Mouse (Mus musculus) spleen, adult 12 weeks (tissue): ENCODE data around the gene Cacna2d3.

Source experiments
- DNase-seq: peaks from one replicate; pipeline ENCODE4 v3.0.0; 2022; ENCODE audit warnings: low spot score

Gene Cacna2d3

GRCm38 (mm10) chr14:29491786-29492185, 229.9 kb downstream of the Cacna2d3 start:
- DNase-seq, result no peak

DNA sequence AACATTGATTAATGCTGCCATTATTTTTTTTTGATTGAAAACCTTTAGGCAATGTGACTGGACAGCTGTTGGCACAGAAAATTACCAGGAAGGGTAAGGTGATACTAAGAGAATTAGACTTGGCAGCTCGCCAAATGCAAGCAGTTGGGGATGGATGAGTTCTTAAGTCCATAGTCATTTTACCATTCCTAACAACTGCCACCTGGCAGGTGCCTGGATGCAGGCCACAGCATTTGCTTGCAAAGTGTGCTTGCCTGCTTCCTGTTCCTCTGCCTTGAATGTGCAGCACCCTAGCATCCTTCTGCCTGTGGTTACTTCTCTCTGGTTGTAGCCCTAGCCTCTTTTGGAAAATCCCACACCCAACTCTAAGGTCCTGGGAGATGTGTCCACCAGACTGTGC, 236.2 kb downstream of the Cacna2d3 start:
- no peak for DNase-seq

- DNase-seq, result no peak
Measured at GRCm38 (mm10) chr14:29478403-29478983, 243.2 kb downstream of the Cacna2d3 start.

DNA sequence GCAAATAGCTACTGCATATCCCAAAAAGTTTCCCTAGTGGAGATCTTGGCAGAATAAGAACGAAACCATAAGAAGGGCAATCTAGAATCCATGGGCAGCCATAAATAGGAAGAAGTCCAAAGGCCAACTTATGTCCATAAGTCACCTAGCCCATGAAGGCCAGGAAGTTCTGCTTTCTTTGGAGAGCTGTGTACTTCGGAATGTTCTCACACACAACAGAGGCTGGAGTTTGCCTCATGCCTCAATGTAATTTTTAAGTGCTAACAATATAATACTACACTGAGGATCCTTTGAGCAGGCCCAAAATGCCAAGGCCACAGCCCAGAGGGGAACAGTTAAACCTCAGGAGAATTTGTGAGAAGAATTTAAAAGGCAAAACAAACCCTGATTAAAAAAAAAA, 257.4 kb downstream of the Cacna2d3 start:
- DNase-seq, result no peak

GRCm38 (mm10) chr14:29449203-29449602, 272.5 kb downstream of the Cacna2d3 start:
- DNase-seq, result no peak

- no peak for DNase-seq
Measured at GRCm38 (mm10) chr14:29443091-29444026, 278.3 kb downstream of the Cacna2d3 start.

- DNase-seq, result no peak
Measured at GRCm38 (mm10) chr14:29442476-29442875, 279.2 kb downstream of the Cacna2d3 start.

DNA sequence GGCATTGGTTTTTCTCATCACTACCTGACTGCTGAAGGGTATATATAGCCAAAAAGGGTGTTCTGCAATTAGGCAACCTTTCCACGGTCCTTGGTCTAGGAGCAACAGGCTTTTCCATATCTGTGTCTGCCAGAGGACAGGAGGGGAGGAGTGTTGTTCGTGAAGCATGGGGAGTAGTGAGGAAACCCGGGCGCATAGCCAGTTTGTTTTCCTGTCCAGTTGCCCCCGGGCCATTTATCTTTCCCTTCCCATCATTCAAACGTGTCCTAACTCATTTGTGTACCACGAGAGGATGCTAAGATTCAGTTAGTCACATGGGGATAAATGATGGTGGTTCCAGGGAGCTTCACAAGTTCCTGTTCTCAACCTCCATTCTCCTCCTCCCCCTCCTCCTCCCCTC, 283.0 kb downstream of the Cacna2d3 start:
- DNase-seq, result no peak

GRCm38 (mm10) chr14:29438251-29438650, 283.4 kb downstream of the Cacna2d3 start:
- no peak for DNase-seq

DNA sequence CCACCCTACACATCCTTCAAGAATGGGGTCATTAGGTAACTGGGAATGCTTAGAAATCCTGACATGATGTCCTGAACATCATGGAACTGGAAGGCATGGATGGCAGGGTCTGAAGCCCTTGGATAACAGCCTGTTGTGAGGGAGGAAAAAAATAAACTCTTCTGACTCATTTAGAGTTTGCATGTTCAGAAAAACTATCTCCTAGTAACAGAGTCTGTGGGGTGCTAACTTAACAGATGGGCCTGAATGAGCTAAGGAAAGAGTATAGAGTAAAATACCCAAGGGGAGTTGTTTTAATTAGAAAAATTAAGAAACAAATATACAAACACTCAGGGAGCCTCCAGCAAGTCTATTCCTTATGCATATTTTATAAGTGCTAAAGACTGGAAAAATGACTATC, 286.5 kb downstream of the Cacna2d3 start:
- no peak for DNase-seq

DNA sequence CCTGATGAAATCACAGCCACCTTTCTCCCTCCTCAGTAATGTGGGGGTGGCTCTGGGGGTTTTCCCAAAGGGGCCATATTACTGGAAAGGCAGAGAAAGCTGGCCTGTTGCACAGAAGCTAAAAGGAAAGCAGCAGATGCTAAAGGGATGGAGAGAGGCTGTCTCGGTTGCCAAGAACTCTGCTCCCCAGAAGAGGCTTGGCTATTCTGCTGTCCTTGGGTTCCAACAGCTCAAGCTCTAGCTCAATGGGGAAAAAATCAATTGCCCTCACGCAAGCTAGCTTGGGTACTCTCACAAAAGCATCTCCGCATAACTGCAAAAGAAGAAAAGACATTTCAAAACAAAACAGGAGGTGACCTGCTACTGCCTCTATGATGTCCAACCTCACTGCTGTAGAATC, 287.9 kb downstream of the Cacna2d3 start:
- no peak for DNase-seq

- no peak for DNase-seq
Measured at GRCm38 (mm10) chr14:29433076-29433714, 288.5 kb downstream of the Cacna2d3 start.

- DNase-seq, result no peak
Measured at GRCm38 (mm10) chr14:29429788-29430187, 291.9 kb downstream of the Cacna2d3 start.

DNA sequence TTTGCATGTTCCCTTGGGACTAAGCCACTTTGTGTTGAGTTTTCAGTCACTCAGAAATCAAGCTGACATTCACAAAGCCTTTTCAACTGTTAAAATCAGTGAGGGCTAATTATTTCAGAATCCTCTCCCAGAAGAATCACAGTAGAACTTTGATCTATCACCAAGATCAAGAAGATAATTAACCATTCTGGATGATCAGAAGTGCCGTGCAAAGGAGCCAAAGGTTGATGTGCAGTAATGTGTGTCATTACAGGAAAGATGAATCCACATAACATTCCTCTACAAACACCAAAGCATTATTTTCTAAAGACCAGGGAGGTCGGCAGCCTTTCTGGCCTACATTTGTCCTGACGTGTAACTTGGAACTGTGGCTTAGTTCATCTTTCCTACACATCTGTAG, 296.0 kb downstream of the Cacna2d3 start:
- DNase-seq, result no peak

DNA sequence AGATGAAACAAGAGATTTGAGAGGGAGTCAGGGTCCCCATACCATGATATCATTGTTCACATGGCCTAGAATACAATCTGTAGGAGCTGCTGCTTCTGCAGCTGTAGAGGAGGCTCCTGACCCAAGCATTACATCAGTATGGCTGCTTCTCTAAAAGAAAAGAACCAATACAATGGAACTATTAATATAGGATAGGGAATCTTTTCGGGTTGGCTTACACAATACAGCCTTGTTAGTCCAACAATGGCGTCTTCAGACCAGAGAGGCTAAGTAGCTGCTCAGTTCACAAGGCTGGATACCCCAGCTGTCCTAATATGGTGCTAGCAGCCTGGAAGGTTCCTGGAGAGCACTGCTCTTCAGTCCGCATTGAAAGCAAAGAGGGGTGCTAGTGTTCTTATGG, 296.5 kb downstream of the Cacna2d3 start:
- DNase-seq, result no peak

- no peak for DNase-seq
Measured at GRCm38 (mm10) chr14:29405878-29406165, 315.8 kb downstream of the Cacna2d3 start.

- no peak for DNase-seq
Measured at GRCm38 (mm10) chr14:29405125-29405877, 316.4 kb downstream of the Cacna2d3 start.

DNA sequence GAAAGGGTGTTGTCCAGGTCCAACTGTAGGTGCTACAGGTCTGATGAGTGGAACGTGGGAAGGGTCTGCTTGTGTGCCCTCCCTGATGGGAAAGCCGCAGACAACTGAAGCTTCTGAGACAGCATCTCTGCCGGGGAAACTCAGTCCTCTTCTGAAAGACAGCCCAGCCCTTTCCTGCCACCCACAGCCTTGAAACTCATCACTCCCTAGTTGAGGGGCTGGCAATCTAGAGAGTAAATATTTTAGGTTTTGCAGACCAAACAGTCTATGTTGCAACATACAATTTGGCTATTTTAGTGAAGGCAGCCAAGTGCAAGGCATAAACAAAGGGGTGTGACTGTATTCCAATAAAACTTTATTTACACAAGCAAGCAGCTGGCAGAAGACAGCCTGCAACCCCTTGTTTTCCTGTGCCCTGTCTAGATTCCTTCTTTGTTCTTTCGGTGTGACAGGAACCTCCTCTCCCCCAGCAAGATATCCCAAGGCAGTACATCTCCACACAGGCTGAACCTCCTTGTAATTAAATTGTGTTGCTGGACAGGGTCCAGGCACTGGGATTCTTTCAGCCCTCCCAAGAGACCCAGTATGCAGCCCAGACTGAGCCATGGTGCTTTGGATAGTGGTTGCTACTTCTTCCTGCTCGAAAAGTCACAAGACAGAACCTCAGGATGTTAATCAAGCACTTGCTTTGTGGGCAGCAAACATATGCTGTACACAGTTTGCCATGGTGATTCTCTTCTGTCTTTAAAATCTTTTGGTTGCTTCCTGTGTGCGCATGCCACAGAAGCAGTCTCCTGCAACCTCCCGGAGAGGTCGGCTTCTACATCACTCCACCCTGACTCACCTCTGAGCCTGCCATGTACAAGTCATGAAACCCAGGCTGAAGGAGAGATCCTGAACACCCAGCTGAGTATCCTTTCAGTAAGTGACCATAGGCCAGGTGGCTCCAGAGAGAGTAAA, 317.5 kb downstream of the Cacna2d3 start:
- DNase-seq, result no peak

GRCm38 (mm10) chr14:29402471-29402870, 319.2 kb downstream of the Cacna2d3 start:
- DNase-seq, result no peak

DNA sequence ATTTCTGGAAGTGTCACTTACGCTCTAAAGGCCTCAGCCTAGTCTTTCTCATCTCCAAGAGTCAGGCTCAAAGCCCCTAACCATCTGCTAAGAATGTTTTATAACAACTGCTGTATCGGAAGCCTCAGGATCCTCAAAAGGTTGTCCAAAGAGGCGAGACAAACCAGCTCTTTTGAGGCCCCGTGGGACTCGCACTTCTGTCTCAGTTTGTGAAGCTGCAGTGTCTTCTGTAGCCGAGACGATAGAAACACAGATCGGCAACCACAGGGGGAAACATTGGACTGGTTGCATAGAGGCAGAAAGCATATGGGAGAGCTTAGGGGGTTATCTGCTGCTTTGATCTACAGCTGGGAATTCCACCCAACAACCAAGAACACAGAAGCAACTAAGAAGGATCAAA, 327.9 kb downstream of the Cacna2d3 start:
- DNase-seq, result no peak

DNA sequence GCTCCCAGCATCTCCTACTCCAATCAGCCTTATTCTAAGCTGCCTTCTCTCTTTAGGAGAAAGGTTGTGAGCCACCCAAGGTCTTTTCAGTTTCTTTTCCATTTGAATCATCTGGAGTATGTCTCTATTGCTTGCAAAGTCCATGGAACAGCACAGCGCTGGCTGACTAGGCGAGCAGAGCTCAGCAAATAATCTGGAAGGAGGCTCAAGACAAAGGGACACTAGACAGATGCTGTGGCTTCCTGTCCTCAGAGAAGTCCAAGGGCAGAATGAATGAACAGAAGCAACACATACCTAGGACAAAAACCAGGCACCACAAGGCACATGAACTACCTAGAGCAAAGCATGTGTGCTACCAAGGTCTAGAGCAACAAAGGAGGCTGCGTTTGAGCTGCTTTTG, 328.8 kb downstream of the Cacna2d3 start:
- DNase-seq, result no peak
